Mouse (Mus musculus) testis, adult 2 months (tissue): ENCODE results near the gene Pvr.

Experiments
- CTCF ChIP-seq: fragments of 200-500 bp; IDR thresholded peaks from 2 replicates; pipeline ENCODE4 v1.5.1; 2012; ENCODE audit warnings: low read depth, mild to moderate bottlenecking, inconsistent platforms, low read length, moderate library complexity; ENCODE audit not compliant: control insufficient read depth, insufficient read depth, insufficient replicate concordance
- POLR2A ChIP-seq: fragments of 200-500 bp; IDR thresholded peaks from 2 replicates; pipeline ENCODE4 v1.6.1; 2012; ENCODE audit warnings: low read depth, mild to moderate bottlenecking, inconsistent platforms, low read length, moderate library complexity; ENCODE audit not compliant: control insufficient read depth

- TF ChIP-seq CTCF (no peak), POLR2A (no peak)
Measured at GRCm38 (mm10) chr7:19856283-19856682, 64.7 kb downstream of the Pvr start.
